In the genomic region with DNA sequence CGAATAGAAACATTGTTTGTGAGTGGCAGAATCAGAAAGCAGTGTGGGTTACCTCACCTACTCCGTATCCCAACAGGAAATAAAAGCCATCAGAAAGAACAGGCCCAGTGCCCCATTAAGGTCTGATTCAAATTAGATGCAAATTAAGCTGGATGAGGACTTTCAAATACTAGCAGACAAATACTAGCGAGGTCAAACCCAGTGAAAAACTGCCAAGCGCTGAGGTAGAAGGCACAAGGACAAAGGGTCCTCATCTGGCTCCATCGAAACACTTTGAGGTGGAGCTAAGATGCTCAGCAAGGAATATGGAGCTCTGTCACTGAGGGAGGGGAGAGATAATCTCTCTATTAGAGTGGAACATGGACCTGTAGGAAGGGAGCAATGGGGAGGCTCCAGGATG, we compare ENCODE assay signal across 11 mouse cellular contexts.
"Had no signal": no experiment of that assay in that cellular context is flagged by ENCODE, and none has a peak within 500 bp of the region (broad histone marks: within the 10 kb centered on the region; RNA-seq: fewer than 3 reads in every experiment).

No protein-coding gene starts in this region.

- H3K27ac ChIP-seq: limb, embryonic 15.5 days; liver, embryonic 12.5 days; macrophage; midbrain, embryonic 12.5 days; stomach, postnatal 0 days had no signal

- H3K9ac ChIP-seq: limb, embryonic 15.5 days; liver, embryonic 12.5 days; lung, embryonic 14.5 days; midbrain, embryonic 12.5 days had no signal

- H3K9me3 ChIP-seq: limb, embryonic 15.5 days; liver, embryonic 12.5 days had no signal

- H3K4me3 ChIP-seq: limb, embryonic 15.5 days; liver, embryonic 12.5 days; megakaryocyte, embryonic 14.5 days; midbrain, embryonic 12.5 days had no signal

- ATAC-seq: liver, embryonic 12.5 days had no signal

- H3K4me2 ChIP-seq: limb, embryonic 15.5 days; liver, embryonic 12.5 days; lung, embryonic 14.5 days; midbrain, embryonic 12.5 days had no signal

- H3K4me1 ChIP-seq: liver, embryonic 12.5 days had no signal

- H3K36me3 ChIP-seq: limb, embryonic 15.5 days; liver, embryonic 12.5 days; midbrain, embryonic 12.5 days had no signal

- DNase-seq: kidney, adult 18-20 months; kidney, postnatal 14 days; lung, embryonic 14.5 days; lung, postnatal 10 days; thymus, postnatal 4 days had no signal

- H3K27me3 ChIP-seq: limb, embryonic 15.5 days; liver, embryonic 12.5 days; megakaryocyte, embryonic 14.5 days; midbrain, embryonic 12.5 days had no signal
